Mouse (Mus musculus) cerebellum, adult 2 months (tissue): ENCODE data around the gene Capn10.

Experiments
- CTCF ChIP-seq: fragments of 200-500 bp; IDR thresholded peaks from 2 replicates; pipeline ENCODE4 v1.5.1; 2011; ENCODE audit warnings: low read depth, mild to moderate bottlenecking, control low read depth, low read length, moderate library complexity, borderline replicate concordance; ENCODE audit not compliant: insufficient read depth
- POLR2A ChIP-seq: fragments of 200-500 bp; IDR thresholded peaks from 2 replicates; pipeline ENCODE4 v1.6.1; 2011; ENCODE audit warnings: low read length, control low read depth, borderline replicate concordance; ENCODE audit not compliant: insufficient read depth

DNA sequence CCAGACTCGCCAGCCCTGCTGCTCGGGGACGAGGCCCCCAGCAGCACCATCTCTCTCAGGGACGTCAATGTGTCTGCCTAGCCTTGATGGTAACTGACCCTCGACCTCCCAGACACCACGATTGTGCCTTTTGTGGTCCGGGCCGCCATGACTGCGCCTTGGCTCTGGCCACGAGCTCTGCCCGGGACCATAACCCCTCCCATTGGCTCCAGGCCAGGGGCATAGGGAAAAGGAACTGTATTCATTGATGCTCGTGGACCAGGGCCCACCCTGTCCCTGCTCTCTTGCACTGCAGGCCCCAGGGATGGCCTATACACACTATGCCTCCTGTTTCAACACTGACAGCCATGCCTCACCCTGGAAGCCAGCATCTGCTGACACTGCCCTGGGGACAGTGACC is 14.4 kb upstream of the Capn10 start:
- TF ChIP-seq CTCF = no peak
- no peak for TF ChIP-seq POLR2A
